Mouse (Mus musculus) c-Kit-positive CD71-positive TER-119-positive erythroid progenitor cells, embryonic 14.5 days (primary cell): ENCODE results near the gene Mink1.
A peak's percentile ranks its signal among the peaks of the same experiment; 100 is the strongest.
"Not testable (repeated sequence)": the region's sequence is repeated elsewhere in the genome, so short reads cannot be mapped to it uniquely, and the experiment has no call there.

Experiments
- DNase-seq: peaks from one replicate; pipeline ENCODE4 v3.0.0-alpha.2; 2013; ENCODE audit warnings: low spot score

The Mink1 gene

DNA sequence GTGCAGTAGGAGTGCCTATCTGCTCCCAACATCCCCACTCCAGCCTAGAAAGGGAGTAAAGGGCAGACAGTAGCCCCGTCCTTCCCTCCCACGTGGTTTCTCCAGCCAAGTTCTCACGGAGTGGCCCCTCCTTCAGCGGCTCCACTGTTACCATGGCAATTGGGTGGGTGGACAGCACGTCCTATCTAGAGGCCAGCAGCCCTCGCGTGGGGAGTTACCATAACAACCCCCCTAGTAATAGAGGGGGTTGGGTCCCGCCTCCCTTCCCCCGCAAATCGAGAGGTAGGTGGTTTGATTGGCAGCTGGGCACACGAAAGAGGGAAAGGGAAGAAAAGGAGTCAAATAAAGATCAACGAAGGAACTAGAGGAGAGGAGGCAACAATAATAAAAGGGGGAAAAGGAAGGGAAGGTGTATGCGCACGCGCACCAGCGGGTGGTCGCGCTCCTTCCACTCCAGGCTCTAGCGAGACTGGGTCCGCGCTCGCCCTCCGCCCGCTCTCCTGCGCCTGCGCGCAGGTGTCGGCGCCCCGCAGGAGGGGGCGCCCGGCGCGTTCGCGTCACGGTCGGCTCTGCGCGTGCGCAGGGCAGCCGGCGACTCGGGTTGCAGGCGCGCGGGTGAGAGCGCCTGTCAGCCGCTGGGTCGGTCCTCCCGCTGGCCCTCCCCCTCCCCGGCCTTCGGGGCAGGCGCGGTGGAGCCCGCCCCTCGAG is at the start of gene Mink1:
Mink1 (plus strand) TSS at position 595 of the 708 bp plus-strand sequence.
- peak; percentile 69 for DNase-seq

GRCm38 (mm10) chr11:70513520-70513919 is 49.2 kb upstream of the Mink1 start:
- DNase-seq = no peak

- no peak for DNase-seq
Observed at GRCm38 (mm10) chr11:70514288-70514687, 48.4 kb upstream of the Mink1 start, which contains the start of gene Vmo1. Vmo1 (minus strand) TSS chr11:70514616.

GRCm38 (mm10) chr11:70516352-70516751 is 46.3 kb upstream of the Mink1 start:
- peak; percentile 59 for DNase-seq

DNA sequence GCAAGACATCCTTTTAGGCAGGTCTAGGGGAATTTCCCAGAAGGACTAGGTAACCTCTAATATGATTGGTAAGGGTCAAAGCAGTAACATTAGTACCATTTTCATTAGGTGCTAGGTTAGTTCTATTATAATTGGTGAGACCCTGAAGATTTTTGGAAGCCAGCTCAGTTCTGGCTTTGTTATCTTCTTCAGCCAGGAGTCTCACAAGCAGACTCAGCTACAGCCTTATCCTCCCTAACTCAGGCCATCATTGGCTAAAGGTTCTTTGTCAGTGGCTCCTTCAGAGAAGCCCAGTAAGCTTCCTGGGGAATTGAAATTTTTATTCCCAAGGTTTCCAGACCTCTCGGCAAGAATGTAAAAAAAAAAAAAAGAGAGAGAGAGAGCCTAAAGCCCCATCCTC is 44.2 kb upstream of the Mink1 start:
- DNase-seq = no peak

- no peak for DNase-seq
Observed at GRCm38 (mm10) chr11:70518923-70519322, 43.8 kb upstream of the Mink1 start, which contains the start of gene Gltpd2. Gltpd2 (plus strand) TSS chr11:70519196.

DNA sequence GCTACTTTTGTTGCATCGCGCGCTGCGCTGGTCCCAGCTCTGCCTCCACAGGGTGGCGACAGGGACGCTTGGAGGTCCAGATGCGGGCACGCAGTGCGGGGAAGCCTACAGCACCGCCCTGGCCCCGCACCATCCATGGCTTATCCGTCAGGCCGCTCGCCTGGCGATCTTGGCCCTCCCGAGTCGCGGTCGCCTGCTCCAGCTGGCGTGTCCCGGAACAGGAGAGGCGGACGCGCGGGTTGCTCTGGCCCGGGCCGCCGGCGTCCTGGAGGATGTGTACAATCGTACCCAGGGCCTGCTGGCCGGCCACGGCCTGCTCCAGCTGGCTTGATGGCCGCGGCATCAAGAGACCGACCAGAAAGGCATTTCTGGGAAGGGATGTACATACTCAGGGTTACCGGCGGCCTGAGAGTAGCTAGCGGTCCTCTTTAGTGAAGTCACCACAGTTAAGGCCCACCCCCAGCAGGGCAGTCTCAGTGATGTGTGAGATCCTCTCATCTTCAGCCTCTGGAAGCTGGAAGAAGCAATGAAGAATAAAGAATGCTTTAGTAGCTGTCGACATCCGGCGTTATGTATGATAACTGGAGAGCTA is 42.4 kb upstream of the Mink1 start:
- no peak for DNase-seq

GRCm38 (mm10) chr11:70523306-70523989 is 39.2 kb upstream of the Mink1 start:
- not testable (repeated sequence) for DNase-seq

- no peak for DNase-seq
Observed at GRCm38 (mm10) chr11:70524782-70525181, 37.9 kb upstream of the Mink1 start.

GRCm38 (mm10) chr11:70525184-70525678 is 37.5 kb upstream of the Mink1 start, which contains the start of gene Psmb6:
Psmb6 (plus strand) TSS chr11:70525367.
- DNase-seq = peak; percentile 95

DNA sequence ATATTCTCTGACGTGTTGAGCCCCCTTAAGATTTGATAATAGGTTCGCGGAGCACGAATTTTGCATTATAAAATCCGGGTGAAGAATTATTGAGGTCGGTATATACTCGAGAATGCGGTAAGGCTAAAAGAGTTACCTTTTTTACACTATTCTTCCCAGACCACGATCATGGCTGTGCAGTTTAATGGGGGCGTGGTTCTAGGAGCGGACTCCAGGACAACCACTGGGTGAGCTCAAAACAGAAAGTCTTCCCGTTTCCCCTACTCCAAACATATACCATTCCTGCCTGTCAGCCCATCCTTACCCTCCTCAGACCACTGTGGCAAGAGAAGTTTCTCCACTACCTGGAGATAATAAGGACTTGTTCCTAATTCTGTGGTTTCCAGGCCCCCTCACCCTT is 37.0 kb upstream of the Mink1 start:
- no peak for DNase-seq

GRCm38 (mm10) chr11:70526211-70526610 is 36.5 kb upstream of the Mink1 start:
- no peak for DNase-seq

- no peak for DNase-seq
Observed at GRCm38 (mm10) chr11:70528610-70529009, 34.1 kb upstream of the Mink1 start.

- not testable (repeated sequence) for DNase-seq
Observed at GRCm38 (mm10) chr11:70531065-70531464, 31.6 kb upstream of the Mink1 start.

GRCm38 (mm10) chr11:70532839-70533238 is 29.8 kb upstream of the Mink1 start, which contains the start of gene Gm40193:
Gm40193 (minus strand) TSS chr11:70532939.
- no peak for DNase-seq

- DNase-seq = no peak
Observed at GRCm38 (mm10) chr11:70539423-70539822, 23.3 kb upstream of the Mink1 start.

DNA sequence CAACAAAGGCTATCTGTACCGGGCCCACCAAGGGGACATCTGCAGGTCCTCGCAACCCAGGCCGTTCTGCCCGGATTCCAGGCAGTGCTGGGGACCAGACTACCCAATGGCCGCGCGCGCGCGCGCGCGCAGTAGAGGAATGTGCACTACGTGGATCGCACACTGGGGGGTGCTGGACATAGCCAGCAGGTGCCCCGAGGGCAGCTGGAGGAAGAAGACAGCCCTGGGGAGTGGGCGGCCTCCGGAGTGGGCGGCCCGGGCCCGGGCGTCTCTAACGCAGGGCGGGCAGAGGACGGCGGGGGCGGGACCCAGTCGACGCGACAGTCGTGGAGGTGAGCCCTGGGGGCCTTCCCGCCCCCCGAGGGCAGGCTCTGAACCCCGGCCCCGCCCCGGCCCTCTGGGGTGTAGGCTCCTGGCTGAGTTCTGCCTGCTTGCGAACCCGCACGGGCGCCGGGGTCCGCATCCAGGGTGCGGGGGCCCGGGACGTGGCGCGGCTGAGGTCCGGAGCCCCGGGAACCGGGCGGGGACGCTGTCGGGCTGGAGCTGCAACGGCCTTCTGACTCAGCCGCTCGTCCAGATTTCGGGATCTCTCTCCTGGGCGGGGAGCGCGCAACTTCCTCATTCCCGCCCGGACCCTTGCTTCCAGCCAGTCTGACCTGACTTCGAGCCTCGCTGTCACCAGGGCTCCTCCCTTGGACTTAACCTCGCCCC is 22.6 kb upstream of the Mink1 start, which contains the start of gene Pld2:
Pld2 (plus strand) TSS at position 188 of the 711 bp plus-strand sequence.
- DNase-seq = peak; percentile 57

DNA sequence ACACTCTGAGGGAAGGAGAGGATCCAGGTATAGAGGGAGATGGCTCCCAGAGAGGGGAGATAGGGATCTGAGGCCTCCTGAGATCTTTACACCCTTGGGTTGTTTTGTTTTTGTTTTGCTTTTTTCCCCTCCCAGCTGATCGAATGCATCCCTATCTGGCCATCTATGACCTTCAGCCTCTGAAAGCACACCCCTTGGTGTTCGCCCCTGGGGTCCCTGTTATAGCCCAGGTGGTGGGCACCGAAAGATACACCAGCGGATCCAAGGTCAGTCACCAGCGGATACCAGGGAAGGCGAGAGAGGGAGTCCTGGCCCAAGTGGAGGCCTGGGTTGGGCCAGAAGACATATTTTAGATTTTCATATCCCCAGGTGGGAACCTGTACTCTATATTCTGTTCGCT is 21.8 kb upstream of the Mink1 start:
- DNase-seq = no peak

DNA sequence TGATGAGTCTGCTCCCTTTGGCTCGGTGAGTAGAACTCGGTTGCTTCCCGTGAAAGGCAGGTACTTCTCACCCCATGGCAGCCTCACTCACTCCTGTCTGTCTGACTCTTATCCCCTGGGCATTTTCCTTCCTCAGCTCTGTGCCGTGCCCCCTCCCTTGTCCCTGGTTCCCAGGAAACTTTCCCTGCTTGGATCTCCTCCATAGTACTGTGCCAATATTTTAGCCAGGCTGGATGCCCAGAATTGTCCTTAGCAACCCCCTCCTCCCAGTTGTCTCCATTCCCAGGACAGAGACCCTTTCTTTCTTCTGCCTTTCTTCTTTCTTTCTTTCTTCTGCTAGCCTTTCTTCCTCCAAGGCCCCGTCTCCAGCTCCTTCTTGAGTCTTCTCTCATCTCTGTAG is 21.3 kb upstream of the Mink1 start:
- no peak for DNase-seq

GRCm38 (mm10) chr11:70544496-70544895 is 18.2 kb upstream of the Mink1 start:
- no peak for DNase-seq

- no peak for DNase-seq
Observed at GRCm38 (mm10) chr11:70551526-70551925, 11.2 kb upstream of the Mink1 start.

GRCm38 (mm10) chr11:70553940-70554339 is 8.7 kb upstream of the Mink1 start:
- no peak for DNase-seq
